Mouse (Mus musculus) kidney, adult 2 months (tissue): ENCODE results near the gene Tha1. TPM values are rescaled to one million over a fixed set of nuclear protein-coding genes. Genes with fewer than 3 reads are reported as not detected.

Source experiments
- DNase-seq: peaks from one replicate; pipeline ENCODE4 v3.0.0; 2021
- H3K27ac ChIP-seq: fragments of 200-500 bp; 2 replicates; pipeline ENCODE4 v1.5.1; 2012; ENCODE audit warnings: low read depth, low read length, control low read depth, inconsistent platforms; ENCODE audit not compliant: insufficient read depth
- H3K27me3 ChIP-seq: fragments of 200-500 bp; replicated peaks from 2 replicates; pipeline ENCODE4 v1.6.1; 2012; ENCODE audit warnings: mild to moderate bottlenecking, moderate library complexity, low read length, inconsistent platforms; ENCODE audit not compliant: control insufficient read depth, insufficient read depth
- H3K36me3 ChIP-seq: fragments of 200-500 bp; 2 replicates; pipeline ENCODE4 v1.6.1; 2012; ENCODE audit warnings: mild to moderate bottlenecking, moderate library complexity, low read length, inconsistent platforms; ENCODE audit not compliant: control insufficient read depth, insufficient read depth
- H3K4me1 ChIP-seq: fragments of 200-500 bp; 2 replicates; pipeline ENCODE4 v1.6.1; 2011; ENCODE audit warnings: low read length; ENCODE audit not compliant: control insufficient read depth, insufficient read depth
- H3K4me3 ChIP-seq: fragments of 200-500 bp; 2 replicates; pipeline ENCODE4 v1.5.1; 2011; ENCODE audit warnings: mild to moderate bottlenecking, low read depth, low read length, control low read depth; ENCODE audit not compliant: insufficient read depth
- CTCF ChIP-seq: fragments of 200-500 bp; conservative IDR thresholded peaks from 2 replicates; pipeline ENCODE4 v1.5.1; 2011; ENCODE audit warnings: low read depth, mild to moderate bottlenecking, control low read depth, low read length, moderate library complexity, mixed read lengths; ENCODE audit not compliant: insufficient read depth, insufficient read length
- POLR2A ChIP-seq: fragments of 200-500 bp; IDR thresholded peaks from one replicate; pipeline ENCODE4 v1.6.1; 2011; ENCODE audit warnings: low read depth, low read length, control low read depth
- WGBS: fragments of 180-500 bp; shearing (Covaris S2); methylation state at CpG from one replicate; pipeline ENCODE4 v1.1.7; 2018; 5-methylcytosine and 5-hydroxymethylcytosine counted together
- polyA plus RNA-seq: library from polyadenylated mRNA; depleted of rRNA; stranded (reverse); fragments of >200 nt; gene quantifications from 2 replicates; pipeline ENCODE4 v1.2.3, GENCODE M21; 2012

Tha1 gene
- polyA plus RNA-seq, 1 experiment, result 14.9 TPM

DNA sequence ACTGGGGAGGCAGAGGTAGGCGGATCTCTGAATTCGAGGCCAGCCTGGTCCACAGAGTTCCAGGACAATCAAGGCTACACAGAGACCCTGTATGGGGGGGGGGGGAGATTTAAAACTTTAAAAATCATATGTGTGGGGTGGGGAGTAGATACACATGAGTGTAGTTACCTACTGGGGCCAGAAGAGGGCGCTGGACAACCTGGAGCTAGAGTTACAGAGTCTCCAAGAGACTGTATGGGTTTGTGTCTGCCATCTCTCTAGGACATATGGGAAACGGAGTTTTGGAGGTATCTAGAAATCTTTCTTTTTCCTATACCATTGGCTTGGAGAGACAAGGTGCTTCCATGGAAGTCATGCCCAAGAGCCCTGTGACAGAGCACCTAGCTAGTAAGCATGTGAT lies 1.1 kb upstream of the Tha1 start:
- Histone ChIP-seq H3K4me1 (peaks cover 12% of the 10 kb centered on the region), H3K4me3 (no peak overlapping the region), H3K27ac (no peak overlapping the region), H3K27me3 (no peaks in the 10 kb centered on the region), H3K36me3 (no peaks in the 10 kb centered on the region)
- DNase-seq, result no peak
- 61% methylated on average over 4 of the region's 4 CpGs for WGBS
- TF ChIP-seq POLR2A (no peak), CTCF (peak; percentile 42)

DNA sequence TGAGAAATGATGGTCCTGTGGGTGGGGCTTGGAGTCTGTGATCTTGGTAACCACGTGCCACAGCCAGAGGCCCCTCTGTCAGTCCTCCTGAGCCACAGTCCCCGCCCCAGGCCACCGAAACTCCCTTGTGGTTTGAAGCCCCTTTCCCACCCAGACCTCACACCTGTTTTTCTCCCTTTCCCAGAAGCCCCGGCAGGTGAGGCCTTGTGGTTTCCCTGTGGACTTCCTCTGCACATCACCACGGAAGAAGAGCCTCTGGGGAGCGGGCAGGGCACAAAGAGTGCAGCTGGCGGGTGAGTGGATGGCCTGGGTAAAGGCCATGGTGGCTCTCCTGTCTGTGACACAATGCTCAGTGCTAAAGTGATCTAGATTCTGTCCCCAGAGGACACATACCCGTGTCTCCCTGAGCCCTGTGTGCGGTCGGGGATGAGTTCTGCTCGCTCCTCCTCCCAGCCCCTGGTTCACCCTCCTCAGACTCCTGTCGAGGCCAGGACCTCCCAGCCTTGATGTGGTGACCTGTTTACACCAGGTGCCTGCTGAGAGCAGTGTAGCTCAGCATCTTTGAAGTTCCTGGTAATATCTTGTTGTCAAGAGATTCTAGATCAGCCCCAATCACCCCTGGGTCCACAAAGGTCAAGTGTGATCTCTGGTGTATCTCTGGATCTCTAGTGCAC lies 1.2 kb downstream of the Tha1 start:
- Histone ChIP-seq H3K27ac (no peak overlapping the region), H3K27me3 (no peaks in the 10 kb centered on the region), H3K36me3 (no peaks in the 10 kb centered on the region), H3K4me1 (peaks cover 4% of the 10 kb centered on the region; the same call in 1 of the 2 replicates), H3K4me3 (no peak overlapping the region)
- no peak for DNase-seq
- 70% methylated on average over 12 of the region's 12 CpGs for WGBS
- TF ChIP-seq CTCF (no peak), POLR2A (no peak)

DNA sequence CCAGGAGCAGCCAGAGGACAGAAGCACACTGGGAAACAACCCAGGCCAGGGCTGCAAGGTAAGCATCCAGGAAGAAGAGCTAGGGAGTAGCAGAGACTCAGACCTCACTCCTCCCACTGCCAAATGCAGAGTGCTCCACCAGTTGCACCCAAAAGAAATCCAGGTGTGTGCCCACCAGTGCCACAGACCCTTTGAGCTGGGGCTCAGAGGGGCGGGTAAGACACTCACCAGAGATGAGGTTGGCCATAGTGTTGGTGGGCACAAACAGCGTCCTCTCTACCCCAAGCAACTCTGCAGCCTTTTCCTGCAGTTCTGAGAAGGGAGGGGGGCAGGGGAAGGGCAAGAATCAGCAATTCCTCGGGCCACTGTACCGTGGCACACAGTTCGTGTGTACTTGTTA lies 1.9 kb downstream of the Tha1 start:
- DNase-seq, result no peak
- no peaks in the 10 kb centered on the region for H3K27me3 ChIP-seq
- WGBS, result 62% methylated on average over 5 of the region's 5 CpGs
- no peak overlapping the region for H3K27ac ChIP-seq
- H3K4me1 ChIP-seq, result peaks cover 4% of the 10 kb centered on the region; the same call in 1 of the 2 replicates
- no peak for TF ChIP-seq POLR2A
- TF ChIP-seq CTCF, result no peak
- H3K4me3 ChIP-seq, result no peak overlapping the region
- no peaks in the 10 kb centered on the region for H3K36me3 ChIP-seq

DNA sequence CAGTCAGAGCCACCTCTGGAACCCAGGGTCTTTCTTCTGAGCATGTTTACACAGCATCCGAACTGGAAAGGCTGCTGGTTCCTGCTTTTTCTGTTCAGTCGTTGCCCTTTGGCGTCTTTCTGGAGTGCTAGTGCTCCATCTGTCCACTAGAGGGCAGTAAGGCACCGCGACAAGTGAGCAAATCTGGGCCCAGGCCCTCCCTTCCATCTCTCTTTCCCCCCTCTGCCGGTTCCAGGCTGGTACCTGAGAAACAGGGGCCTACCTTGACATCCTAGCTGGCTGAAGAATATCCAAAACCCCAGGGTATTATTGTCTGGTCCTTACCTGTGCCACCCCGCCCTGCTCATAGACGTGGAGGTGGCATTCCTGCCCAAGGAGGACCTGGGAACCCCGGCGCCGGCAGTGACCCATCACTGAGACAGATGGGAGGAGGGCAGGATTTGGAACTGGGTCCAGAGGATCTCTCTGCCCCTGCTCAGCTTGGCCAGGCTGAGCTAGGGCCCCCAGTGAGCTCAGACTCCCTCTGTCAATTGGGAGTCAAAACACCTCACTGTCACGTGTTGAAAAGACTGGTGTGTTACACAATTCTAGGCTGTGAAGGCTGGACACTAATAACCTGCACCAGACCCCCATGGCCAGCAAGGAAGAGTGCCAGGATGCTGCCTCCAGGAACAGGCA lies 2.5 kb downstream of the Tha1 start:
- TF ChIP-seq CTCF (peak; percentile 97), POLR2A (no peak)
- Histone ChIP-seq H3K36me3 (no peaks in the 10 kb centered on the region), H3K4me3 (no peak overlapping the region), H3K27ac (no peak overlapping the region), H3K4me1 (peaks cover 4% of the 10 kb centered on the region; the same call in 1 of the 2 replicates), H3K27me3 (no peaks in the 10 kb centered on the region)
- WGBS, result 38% methylated on average over 12 of the region's 12 CpGs
- DNase-seq, result peak; percentile 77

DNA sequence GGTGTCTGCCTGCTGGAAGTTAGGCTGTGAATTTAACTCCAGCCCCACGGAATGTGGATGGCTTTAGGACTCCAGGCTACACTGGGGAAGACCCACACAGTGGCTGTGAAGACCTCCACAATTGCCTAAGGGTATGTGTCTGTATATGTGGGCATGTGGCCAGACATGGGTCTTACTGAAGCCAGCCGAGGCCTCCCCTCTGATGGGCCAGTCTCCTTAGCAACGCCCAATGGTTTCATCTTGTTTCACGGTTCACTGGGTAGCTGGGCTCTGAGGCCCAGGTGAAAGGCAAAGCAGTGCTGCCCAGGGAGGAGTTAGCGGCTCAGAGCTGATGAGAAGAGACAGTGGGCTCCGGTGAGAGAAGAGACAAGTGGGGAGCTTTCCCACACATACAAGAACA lies 7.3 kb downstream of the Tha1 start:
- Histone ChIP-seq H3K27ac (no peak overlapping the region), H3K27me3 (no peaks in the 10 kb centered on the region), H3K4me3 (no peak overlapping the region), H3K36me3 (no peaks in the 10 kb centered on the region), H3K4me1 (no peaks in the 10 kb centered on the region)
- TF ChIP-seq POLR2A, result no peak
- TF ChIP-seq CTCF, result no peak
- WGBS, result 23% methylated on average over 6 of the region's 6 CpGs
- DNase-seq, result peak; percentile 70

DNA sequence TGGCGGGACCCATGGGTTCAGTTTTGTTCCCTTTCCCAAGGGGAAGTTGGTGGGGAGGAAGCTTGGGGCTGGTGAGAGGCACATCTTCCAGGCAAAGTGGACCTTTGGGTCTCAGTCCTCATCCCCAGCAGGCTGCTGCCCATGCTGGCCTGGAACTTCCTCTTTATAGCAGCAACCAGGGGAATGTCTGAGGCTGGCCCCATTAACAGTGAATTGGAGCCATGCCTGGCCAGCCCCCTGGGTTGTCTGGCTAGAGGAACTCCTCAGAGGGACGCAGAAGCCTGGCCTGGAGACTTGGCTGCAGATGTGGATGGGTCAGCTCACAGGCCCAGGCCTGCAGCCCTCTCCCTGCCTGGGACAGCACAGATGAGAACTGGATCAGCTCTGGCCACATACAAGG lies 8.5 kb downstream of the Tha1 start:
- TF ChIP-seq CTCF, result no peak
- no peak for TF ChIP-seq POLR2A

DNA sequence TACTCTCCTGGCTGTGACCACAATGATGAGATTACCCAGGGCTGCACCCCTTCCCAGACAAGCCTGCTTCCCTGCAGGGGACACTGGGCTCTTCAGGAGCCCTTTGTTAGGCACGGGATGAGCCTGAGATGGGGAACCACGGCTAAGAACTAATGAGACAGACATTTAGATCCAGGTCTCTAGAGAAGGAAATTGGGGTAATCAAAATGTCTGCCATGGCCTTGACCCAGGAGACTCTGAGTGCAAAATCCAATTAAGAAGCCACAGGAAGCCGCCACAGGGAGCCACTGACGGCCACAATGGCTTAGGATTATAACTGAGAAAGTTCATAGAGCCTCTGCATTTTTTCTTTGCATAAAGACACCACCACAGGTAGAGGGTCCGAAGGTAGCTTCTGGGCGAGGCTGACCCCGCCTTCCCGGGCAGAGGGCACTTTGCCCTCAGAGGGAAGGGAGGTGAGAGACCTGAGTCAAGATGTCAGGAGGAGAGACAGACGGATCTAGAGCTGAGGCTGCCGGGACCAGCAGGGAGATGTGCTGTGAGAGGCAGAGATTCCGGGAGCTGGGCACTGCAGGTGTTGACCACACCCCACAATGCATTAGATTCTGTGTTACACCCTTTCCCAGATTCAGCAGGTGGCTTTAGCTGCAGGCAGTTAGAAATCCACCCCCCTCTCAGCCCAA lies 10.0 kb downstream of the Tha1 start:
- Histone ChIP-seq H3K27ac (no peak overlapping the region), H3K27me3 (no peaks in the 10 kb centered on the region), H3K36me3 (no peaks in the 10 kb centered on the region), H3K4me3 (no peak overlapping the region), H3K4me1 (no peaks in the 10 kb centered on the region)
- no peak for TF ChIP-seq POLR2A
- no peak for TF ChIP-seq CTCF
- WGBS, result 41% methylated on average over 11 of the region's 11 CpGs
- peak; percentile 75 for DNase-seq

More for the DNA sequence above, 8.5 kb downstream of the Tha1 start:
- DNase-seq, result no peak
- no peaks in the 10 kb centered on the region for H3K27me3 ChIP-seq
- no peak overlapping the region for H3K4me3 ChIP-seq
- H3K27ac ChIP-seq, result no peak overlapping the region
- no peaks in the 10 kb centered on the region for H3K36me3 ChIP-seq
- no peaks in the 10 kb centered on the region for H3K4me1 ChIP-seq
- 67% methylated on average over 2 of the region's 2 CpGs for WGBS
